Mouse (Mus musculus) kidney, adult 2 months (tissue): ENCODE data around the gene Ccdc180.

ENCODE experiments used
- CTCF ChIP-seq: fragments of 200-500 bp; conservative IDR thresholded peaks from 2 replicates; pipeline ENCODE4 v1.5.1; 2011; ENCODE audit warnings: low read depth, mild to moderate bottlenecking, control low read depth, low read length, moderate library complexity, mixed read lengths; ENCODE audit not compliant: insufficient read depth, insufficient read length
- POLR2A ChIP-seq: fragments of 200-500 bp; IDR thresholded peaks from one replicate; pipeline ENCODE4 v1.6.1; 2011; ENCODE audit warnings: low read depth, low read length, control low read depth

DNA sequence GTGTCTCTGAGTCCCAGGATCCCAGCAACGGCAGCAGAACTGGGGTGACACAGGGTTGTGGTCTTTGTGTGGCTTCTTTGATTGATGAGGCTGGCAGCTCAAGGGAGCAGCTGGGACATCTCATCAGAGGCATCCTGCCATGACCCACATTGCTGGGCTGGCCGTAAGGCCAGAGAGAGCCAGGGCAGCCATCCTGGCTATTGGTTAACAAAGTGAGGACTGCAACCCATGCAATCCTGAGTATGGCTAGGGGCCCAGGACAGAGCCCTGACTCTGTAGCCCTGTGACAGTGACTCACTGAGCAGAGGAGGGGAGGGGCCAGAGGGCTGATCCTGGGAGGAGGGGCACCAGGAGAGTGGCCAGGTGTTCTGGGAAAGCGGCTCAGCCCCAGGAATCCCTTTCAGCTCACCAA is 38.5 kb upstream of the Ccdc180 start:
- TF ChIP-seq POLR2A (no peak), CTCF (no peak)
